Comparison of ENCODE assay signal across 13 mouse cellular contexts in genomic region chr5:140007656-140008522, GRCm38 (mm10).
DNase-seq lines count a peak whose midpoint lies in the region; ATAC-seq lines count a peak whose summit lies in the region.
"Had no signal": no experiment of that assay in that cellular context is flagged by ENCODE, and none has a peak within 500 bp of the region (broad histone marks: within the 10 kb centered on the region; RNA-seq: fewer than 3 reads in every experiment).

No protein-coding gene starts in this region.

- 0 out of 2 replicates have a peak, but pooled peaks have one; percentile 4 for ATAC-seq in hindbrain, embryonic 15.5 days (ENCODE audit: low FRiP score, low read depth)
- no peak for ATAC-seq in hindbrain, embryonic 14.5 days (ENCODE audit: low FRiP score)
- ATAC-seq in hindbrain, embryonic 16.5 days = 0 out of 2 replicates have a peak, but pooled peaks have one; percentile 48
- peak; percentile 83 for ATAC-seq in midbrain, embryonic 12.5 days (ENCODE audit: low FRiP score, low read depth)

- H3K4me1 ChIP-seq in hindbrain, embryonic 15.5 days (replicated peaks) = 0 out of 2 replicates have a peak, but pooled peaks cover 6% of the 10 kb centered on the region
- H3K4me1 ChIP-seq in hindbrain, embryonic 14.5 days (replicated peaks; ENCODE audit: control insufficient read depth, insufficient read depth, low read length) = no peaks in the 10 kb centered on the region
- no peaks in the 10 kb centered on the region for H3K4me1 ChIP-seq in hindbrain, embryonic 16.5 days (ENCODE audit: control insufficient read depth, insufficient read depth, low read depth, low read length)
- H3K4me1 ChIP-seq in midbrain, embryonic 12.5 days = peaks cover 28% of the 10 kb centered on the region

- no peak overlapping the region for H3K27ac ChIP-seq in hindbrain, embryonic 15.5 days (replicated peaks)
- no peak overlapping the region for H3K27ac ChIP-seq in hindbrain, embryonic 14.5 days
- no peak overlapping the region for H3K27ac ChIP-seq in hindbrain, embryonic 16.5 days (ENCODE audit: low read depth, low read length)
- H3K27ac ChIP-seq in midbrain, embryonic 12.5 days (replicated peaks) = no peak overlapping the region

- H3K9ac ChIP-seq in hindbrain, embryonic 15.5 days = no peak overlapping the region
- no peak overlapping the region for H3K9ac ChIP-seq in hindbrain, embryonic 14.5 days
- no peak overlapping the region for H3K9ac ChIP-seq in hindbrain, embryonic 16.5 days (ENCODE audit: low read depth, low read length)
- H3K9ac ChIP-seq in midbrain, embryonic 12.5 days (replicated peaks) = no peak overlapping the region

- WGBS in hindbrain, embryonic 15.5 days = 44% methylated on average over 9 of the region's 9 CpGs
- WGBS in hindbrain, embryonic 14.5 days = 41% methylated on average over 9 of the region's 9 CpGs
- WGBS in hindbrain, embryonic 16.5 days = 51% methylated on average over 9 of the region's 9 CpGs
- WGBS in midbrain, embryonic 12.5 days = 18% methylated on average over 9 of the region's 9 CpGs

- DNase-seq in hindbrain, embryonic 14.5 days (ENCODE audit: low spot score) = no peak
- peak; percentile 82 for DNase-seq in retina, postnatal 7 days (ENCODE audit: low read depth, low spot score)
- DNase-seq in spleen, postnatal 10 days (ENCODE audit: low spot score in 2 of 2) = no peak
- no peak for DNase-seq in adrenal gland, postnatal 36 days
- DNase-seq: cerebellum, adult 11-12 months; kidney, adult 8-10 months; layer of hippocampus, postnatal 36 days; left cerebral cortex, postnatal 4 days; lung, adult 18-20 months had no signal

- no peaks in the 10 kb centered on the region for H3K9me3 ChIP-seq in hindbrain, embryonic 15.5 days
- no peaks in the 10 kb centered on the region for H3K9me3 ChIP-seq in hindbrain, embryonic 14.5 days (ENCODE audit: control insufficient read depth, low read length)
- H3K9me3 ChIP-seq in hindbrain, embryonic 16.5 days (ENCODE audit: control insufficient read depth, low read length) = no peaks in the 10 kb centered on the region
- no peaks in the 10 kb centered on the region for H3K9me3 ChIP-seq in midbrain, embryonic 12.5 days

- no peak overlapping the region for H3K4me3 ChIP-seq in hindbrain, embryonic 15.5 days
- no peak overlapping the region for H3K4me3 ChIP-seq in hindbrain, embryonic 14.5 days (replicated peaks; ENCODE audit: low read length)
- H3K4me3 ChIP-seq in hindbrain, embryonic 16.5 days (ENCODE audit: low read length) = no peak overlapping the region
- H3K4me3 ChIP-seq in midbrain, embryonic 12.5 days = no peak overlapping the region
- H3K4me3 ChIP-seq: myocyte had no signal

- H3K36me3 ChIP-seq in hindbrain, embryonic 15.5 days = no peaks in the 10 kb centered on the region
- no peaks in the 10 kb centered on the region for H3K36me3 ChIP-seq in hindbrain, embryonic 14.5 days (replicated peaks; ENCODE audit: control insufficient read depth, insufficient read depth)
- H3K36me3 ChIP-seq in hindbrain, embryonic 16.5 days (ENCODE audit: control insufficient read depth, insufficient read depth, low read length) = no peaks in the 10 kb centered on the region
- no peaks in the 10 kb centered on the region for H3K36me3 ChIP-seq in midbrain, embryonic 12.5 days

- H3K27me3 ChIP-seq in hindbrain, embryonic 15.5 days = no peaks in the 10 kb centered on the region
- H3K27me3 ChIP-seq in hindbrain, embryonic 14.5 days (ENCODE audit: control insufficient read depth, insufficient read depth, low read length) = no peaks in the 10 kb centered on the region
- H3K27me3 ChIP-seq in hindbrain, embryonic 16.5 days (replicated peaks; ENCODE audit: control insufficient read depth, insufficient read depth, low read length) = no peaks in the 10 kb centered on the region
- H3K27me3 ChIP-seq in midbrain, embryonic 12.5 days = peaks cover 86% of the 10 kb centered on the region

- no peak overlapping the region for H3K4me2 ChIP-seq in hindbrain, embryonic 15.5 days
- H3K4me2 ChIP-seq in hindbrain, embryonic 14.5 days (replicated peaks) = no peak overlapping the region
- no peak overlapping the region for H3K4me2 ChIP-seq in hindbrain, embryonic 16.5 days (ENCODE audit: low read length)
- no peak overlapping the region for H3K4me2 ChIP-seq in midbrain, embryonic 12.5 days (replicated peaks)
